Mouse (Mus musculus) liver, embryonic 14.5 days (tissue): ENCODE results near the gene Kif1bp. TPM values are rescaled to one million over a fixed set of nuclear protein-coding genes. Genes with fewer than 3 reads are reported as not detected.

Source experiments
- ATAC-seq: fragments of 200-750 bp; cut with Nextera tagmentation; 2 replicates; pipeline ENCODE4 v1.8.0; 2017; ENCODE audit warnings: moderate number of reproducible peaks, mild to moderate bottlenecking, moderate library complexity; ENCODE audit not compliant: insufficient read depth
- DNase-seq, 3 experiments: peaks; one replicate each; pipeline ENCODE4 v3.0.0-alpha.2; 2012 to 2013; ENCODE audit warnings: low read depth in 3 of 3, low spot score in 3 of 3
- H3K27ac ChIP-seq: fragments of 300-500 bp; sonication (generic); 2 replicates; pipeline ENCODE4 v1.5.1; 2014; ENCODE audit warnings: moderate library complexity, mild to moderate bottlenecking, control low read depth, inconsistent platforms
- H3K27me3 ChIP-seq: fragments of 300-500 bp; sonication (generic); 2 replicates; pipeline ENCODE4 v1.6.1; 2014; ENCODE audit warnings: mild to moderate bottlenecking, low read length, moderate library complexity; ENCODE audit not compliant: control insufficient read depth, insufficient read depth
- H3K36me3 ChIP-seq: fragments of 300-500 bp; sonication (generic); replicated peaks from 2 replicates; pipeline ENCODE4 v1.6.1; 2014; ENCODE audit warnings: low read depth; ENCODE audit not compliant: control insufficient read depth, insufficient read depth
- H3K4me1 ChIP-seq, 2 experiments: fragments of 200-500 bp in 1 of 2; fragments of 300-500 bp in 1 of 2; sonication (generic) in 1 of 2; replicated peaks; 2 replicates each; pipeline ENCODE4 v1.6.1; 2012 to 2014; ENCODE audit warnings: antibody characterized with exemption in 1 of 2, inconsistent platforms in 1 of 2, low read length in 1 of 2; ENCODE audit not compliant: control insufficient read depth in 2 of 2, insufficient read depth in 2 of 2
- H3K4me2 ChIP-seq: fragments of 300-500 bp; sonication (generic); 2 replicates; pipeline ENCODE4 v1.6.1; 2014; ENCODE audit warnings: low read depth, mild to moderate bottlenecking, control low read depth, moderate library complexity
- H3K4me3 ChIP-seq, 2 experiments: fragments of 200-500 bp in 1 of 2; fragments of 300-500 bp in 1 of 2; sonication (generic) in 1 of 2; 2 replicates each; pipeline ENCODE4 v1.5.1; 2012 to 2014; ENCODE audit warnings: low read depth in 2 of 2, low read length in 2 of 2, mild to moderate bottlenecking in 2 of 2, control low read depth in 1 of 2, inconsistent platforms in 1 of 2, moderate library complexity in 1 of 2; ENCODE audit not compliant: insufficient read depth in 1 of 2
- H3K9ac ChIP-seq: fragments of 300-500 bp; sonication (generic); replicated peaks from 2 replicates; pipeline ENCODE4 v1.6.1; 2014; ENCODE audit warnings: mild to moderate bottlenecking, control low read depth, moderate library complexity
- H3K9me3 ChIP-seq: fragments of 300-500 bp; sonication (generic); 2 replicates; pipeline ENCODE4 v1.6.1; 2016; ENCODE audit warnings: low read length, mixed read lengths; ENCODE audit not compliant: control insufficient read depth
- CTCF ChIP-seq: IDR thresholded peaks from 2 replicates; pipeline ENCODE4 v1.5.1; 2016; ENCODE audit warnings: antibody characterized with exemption, low read depth, control low read depth
- EP300 ChIP-seq: IDR thresholded peaks from 2 replicates; pipeline ENCODE4 v1.6.1; 2016; ENCODE audit warnings: antibody characterized with exemption, low read depth
- WGBS: fragments of 180-500 bp; shearing (Covaris S2); extraction: QIAGEN DNeasy Blood & Tissue Kit; methylation state at CpG from one replicate; pipeline ENCODE4 v1.1.7; 2014; ENCODE audit not compliant: insufficient replicate concordance; 5-methylcytosine and 5-hydroxymethylcytosine counted together
- polyA plus RNA-seq, 2 experiments: library from polyadenylated mRNA; depleted of rRNA in 1 of 2; stranded (reverse) in 1 of 2; unstranded in 1 of 2; fragments of >200 nt; fragmentation: Nextera tagmentation in 1 of 2; extraction: Ambion mirVana in 1 of 2; gene quantifications; 2 replicates each; pipeline versions ENCODE4 v1.2.1 to v1.2.3; 2012 to 2014

Gene Kif1bp
- polyA plus RNA-seq, 2 experiments, result 9.2 to 11.5 TPM

DNA sequence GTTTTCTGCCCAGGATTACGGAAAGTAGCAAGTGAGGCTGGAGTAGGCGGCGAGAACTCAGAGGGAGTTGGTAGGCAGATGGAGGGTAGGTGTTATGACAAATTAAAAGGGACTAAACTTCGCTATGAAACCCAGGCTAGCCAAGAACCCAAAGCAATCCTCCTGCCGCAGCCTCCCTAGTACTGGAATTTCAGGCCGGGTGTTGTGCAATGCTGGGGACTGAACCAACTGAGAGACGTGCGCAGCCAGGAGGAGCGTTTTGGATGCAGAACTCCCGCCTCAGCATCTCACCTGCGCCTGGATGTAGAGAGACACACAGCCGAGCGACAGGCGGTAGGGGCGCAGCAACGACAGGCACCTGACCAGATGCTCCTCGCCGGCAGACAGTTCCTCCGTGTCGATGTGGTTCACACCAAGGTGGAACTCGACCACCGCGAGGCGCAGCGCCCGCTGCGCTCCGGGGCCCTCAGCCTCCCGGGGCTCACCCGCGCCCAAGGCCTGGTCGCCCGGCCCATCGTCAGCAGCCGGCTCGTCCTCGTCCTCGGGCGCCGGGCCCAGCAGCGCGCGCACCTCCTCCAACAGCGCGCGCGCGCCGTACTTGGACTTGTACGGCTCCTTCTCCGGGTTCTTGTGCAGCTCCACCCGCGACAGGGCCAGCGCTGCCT lies 452 bp downstream of the Kif1bp start:
- peaks cover 6 to 9% of the 10 kb centered on the region in 2 experiments; a peak in 3 of 4 replicates for H3K4me1 ChIP-seq
- H3K4me2 ChIP-seq, result peak overlapping the region; percentile 87
- peak overlapping the region; percentile 60 for H3K9ac ChIP-seq
- H3K36me3 ChIP-seq, result peaks cover 25% of the 10 kb centered on the region
- peak overlapping the region; percentile 61 to 71 for H3K4me3 ChIP-seq
- DNase-seq, result peak in 1 of 3 experiments; percentile 28
- H3K27ac ChIP-seq, result peak overlapping the region; percentile 2; the same call in 1 of the 2 replicates
- H3K27me3 ChIP-seq, result no peaks in the 10 kb centered on the region
- 2% methylated on average over 54 of the region's 54 CpGs for WGBS
- peak; percentile 85 for ATAC-seq
- no peaks in the 10 kb centered on the region for H3K9me3 ChIP-seq
- TF ChIP-seq CTCF (peak; percentile 30; the same call in 1 of the 2 replicates), EP300 (no peak)

DNA sequence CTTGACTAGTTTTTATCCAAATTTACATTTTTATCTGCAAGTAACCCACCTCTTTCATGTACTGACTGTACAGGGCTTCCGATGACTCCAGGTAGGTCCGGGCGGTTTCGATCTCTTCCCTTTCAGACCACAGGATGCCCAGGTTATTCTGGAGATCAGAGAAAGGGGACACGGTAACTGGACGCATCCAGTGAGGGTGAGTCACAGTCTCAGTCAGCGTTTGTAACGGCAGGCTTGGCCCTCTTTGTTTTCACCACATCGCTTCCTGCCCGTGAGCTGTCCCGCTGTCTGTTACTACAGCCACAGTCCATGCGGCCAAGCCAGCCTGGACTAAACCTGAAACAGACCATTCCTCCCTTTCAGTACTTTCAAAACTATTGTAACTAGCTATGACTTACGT lies 3.3 kb downstream of the Kif1bp start:
- no peak overlapping the region for H3K4me2 ChIP-seq
- H3K9me3 ChIP-seq, result no peaks in the 10 kb centered on the region
- no peak for DNase-seq
- H3K4me3 ChIP-seq, result no peak overlapping the region
- TF ChIP-seq EP300 (no peak), CTCF (no peak)
- H3K9ac ChIP-seq, result no peak overlapping the region
- WGBS, result 84% methylated on average over 13 of the region's 13 CpGs
- H3K36me3 ChIP-seq, result peaks cover 8% of the 10 kb centered on the region
- H3K27ac ChIP-seq, result no peak overlapping the region
- no peak for ATAC-seq
- H3K4me1 ChIP-seq, result peaks cover 6 to 9% of the 10 kb centered on the region in 2 experiments; a peak in 3 of 4 replicates
- H3K27me3 ChIP-seq, result no peaks in the 10 kb centered on the region

DNA sequence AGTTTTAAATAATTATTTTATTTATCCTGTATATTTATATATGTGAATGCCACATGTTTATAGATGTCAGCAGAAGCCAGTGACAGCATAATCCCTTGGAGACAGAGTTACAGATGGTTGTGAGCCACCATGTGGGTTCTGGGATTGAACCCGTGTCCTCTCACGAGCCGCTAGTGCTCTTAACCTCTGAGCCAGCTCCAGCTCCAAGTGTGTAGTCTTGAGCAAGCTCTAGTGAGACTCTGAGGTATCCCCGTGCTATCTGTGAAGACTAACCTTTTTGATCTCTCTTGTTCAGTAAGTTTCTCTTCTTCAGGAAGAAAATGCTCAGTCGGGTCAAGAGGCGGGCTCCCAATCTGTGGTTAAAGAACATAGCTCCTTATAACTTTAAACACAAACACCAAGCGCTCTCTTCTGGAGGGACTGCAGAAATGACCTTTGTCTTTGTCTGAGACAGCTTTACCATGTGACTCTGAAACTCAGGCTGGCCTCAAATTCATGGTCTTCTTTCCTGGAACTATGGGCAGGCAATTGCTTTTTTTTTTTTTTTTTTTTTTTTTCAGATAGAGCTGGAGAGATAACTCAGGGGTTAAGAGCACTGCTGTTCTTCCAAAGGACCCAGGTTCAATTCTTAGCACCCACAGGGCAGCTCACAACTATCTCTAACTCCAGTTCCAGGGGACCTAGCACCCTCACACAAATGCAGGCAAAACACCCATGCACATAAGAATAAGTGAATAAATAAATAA lies 8.0 kb downstream of the Kif1bp start:
- Histone ChIP-seq H3K36me3 (peaks cover 17% of the 10 kb centered on the region), H3K9me3 (no peaks in the 10 kb centered on the region), H3K4me2 (no peak overlapping the region), H3K9ac (no peak overlapping the region), H3K27ac (no peak overlapping the region), H3K4me3 (no peak overlapping the region), H3K4me1 (no peaks in the 10 kb centered on the region), H3K27me3 (no peaks in the 10 kb centered on the region)
- ATAC-seq, result no peak
- no peak for DNase-seq
- TF ChIP-seq CTCF, result no peak
- no peak for TF ChIP-seq EP300
- 76% methylated on average over 7 of the region's 7 CpGs for WGBS

DNA sequence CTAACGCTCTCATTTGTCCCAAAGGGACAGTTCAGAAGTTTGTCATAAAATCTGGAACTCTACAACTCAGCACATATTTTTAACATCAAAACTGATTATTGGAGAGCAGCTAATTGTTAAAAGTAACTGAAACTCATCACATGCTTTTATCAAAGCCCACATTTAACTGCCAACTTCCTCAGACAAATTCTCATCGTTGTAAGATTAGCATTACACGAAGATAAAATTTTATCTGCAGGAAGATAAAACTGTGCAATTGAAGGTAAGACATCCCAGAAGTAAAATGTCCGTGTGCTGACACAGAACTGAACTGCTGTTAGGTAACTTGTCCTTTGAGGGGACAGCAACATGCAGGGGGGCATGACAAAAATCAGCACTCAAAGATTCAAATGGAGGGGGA lies 9.4 kb downstream of the Kif1bp start:
- ATAC-seq, result no peak
- 34% methylated on average over 4 of the region's 4 CpGs for WGBS
- peaks cover 18% of the 10 kb centered on the region for H3K36me3 ChIP-seq

DNA sequence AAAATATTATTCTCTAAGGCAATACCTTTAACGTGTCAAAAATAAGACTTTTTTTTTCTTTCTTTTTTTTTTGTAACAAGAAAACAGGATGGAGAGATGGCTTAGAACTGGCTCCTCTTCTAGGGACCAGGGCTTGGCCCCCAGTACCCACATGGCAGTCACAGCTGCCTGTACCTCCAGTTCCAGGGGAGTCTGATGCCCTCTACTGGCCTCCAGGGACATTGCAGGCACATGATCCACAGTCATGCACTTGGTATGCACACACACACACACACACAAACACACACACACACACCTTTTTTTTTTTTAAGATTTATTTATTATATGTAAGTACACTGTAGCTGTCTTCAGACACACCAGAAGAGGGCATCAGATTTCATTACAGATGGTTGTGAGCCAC lies 20.5 kb downstream of the Kif1bp start:
- H3K9me3 ChIP-seq, result no peaks in the 10 kb centered on the region
- ATAC-seq (no peak), DNase-seq (peak in 1 of 3 experiments; percentile 33)
- no peak overlapping the region for H3K9ac ChIP-seq
- no peak overlapping the region for H3K4me2 ChIP-seq
- TF ChIP-seq EP300 (no peak), CTCF (peak; percentile 90)
- no peaks in the 10 kb centered on the region for H3K27me3 ChIP-seq
- H3K4me3 ChIP-seq, result no peak overlapping the region
- H3K27ac ChIP-seq, result no peak overlapping the region
- no peaks in the 10 kb centered on the region for H3K4me1 ChIP-seq
- WGBS, result 75% methylated on average over 1 of the region's 1 CpGs
- no peaks in the 10 kb centered on the region; the same call in 1 of the 2 replicates for H3K36me3 ChIP-seq

More for the DNA sequence above, 9.4 kb downstream of the Kif1bp start:
- Histone ChIP-seq H3K4me2 (no peak overlapping the region), H3K4me3 (no peak overlapping the region), H3K9me3 (no peaks in the 10 kb centered on the region), H3K27me3 (no peaks in the 10 kb centered on the region), H3K4me1 (no peaks in the 10 kb centered on the region), H3K27ac (no peak overlapping the region), H3K9ac (no peak overlapping the region)
- TF ChIP-seq EP300 (no peak), CTCF (no peak)
- no peak for DNase-seq
